In the genomic region with DNA sequence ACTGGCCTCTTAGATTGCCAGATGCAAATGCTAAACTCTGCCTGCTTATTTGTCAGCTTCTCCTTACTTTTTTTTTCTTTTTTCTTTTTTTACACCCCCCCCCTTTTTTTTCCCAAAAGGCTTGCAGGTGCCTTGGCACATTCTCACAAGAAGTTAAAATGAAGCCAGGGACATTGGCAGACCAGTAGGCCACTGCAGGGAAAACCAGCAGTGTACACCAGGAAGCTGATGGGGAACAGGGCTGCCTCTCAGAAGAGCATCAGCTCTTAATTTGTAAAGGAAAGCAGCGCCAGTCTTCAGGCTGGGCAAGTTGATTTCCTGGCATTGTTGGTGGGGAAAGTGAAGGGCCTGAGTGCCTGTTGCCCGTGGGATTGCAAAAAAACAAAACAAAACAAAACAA, we compare ENCODE assay signal across 19 mouse cellular contexts.
DNase-seq lines count a peak whose midpoint lies in the region; ATAC-seq and TF ChIP-seq lines count a peak whose summit lies in the region.
"Had no signal": no experiment of that assay in that cellular context is flagged by ENCODE, and none has a peak within 500 bp of the region (broad histone marks: within the 10 kb centered on the region; RNA-seq: fewer than 3 reads in every experiment).

No protein-coding gene starts in this region.

- peaks cover 36% of the 10 kb centered on the region for H3K4me1 ChIP-seq in forebrain, embryonic 15.5 days
- H3K4me1 ChIP-seq in forebrain, embryonic 10.5 days, result peaks cover 23% of the 10 kb centered on the region
- H3K4me1 ChIP-seq in forebrain, postnatal 0 days (ENCODE audit: insufficient read depth), result peaks cover 13% of the 10 kb centered on the region; the same call in 1 of the 2 replicates
- H3K4me1 ChIP-seq: intestine, embryonic 15.5 days had no signal

- H3K9ac ChIP-seq in forebrain, embryonic 15.5 days (replicated peaks), result no peak overlapping the region; the same call in 1 of the 2 replicates
- H3K9ac ChIP-seq in forebrain, postnatal 0 days, result no peak overlapping the region
- H3K9ac ChIP-seq: intestine, embryonic 15.5 days; liver, embryonic 12.5 days; liver, postnatal 0 days; neural tube, embryonic 13.5 days had no signal

- H3K27ac ChIP-seq in forebrain, embryonic 15.5 days (replicated peaks), result peak overlapping the region; percentile 64
- no peak overlapping the region for H3K27ac ChIP-seq in forebrain, embryonic 10.5 days
- peak overlapping the region; percentile 39; the same call in 1 of the 2 replicates for H3K27ac ChIP-seq in layer of hippocampus, adult 2 months
- no peak overlapping the region for H3K27ac ChIP-seq in forebrain, postnatal 0 days (ENCODE audit: low read depth, low read length)
- H3K27ac ChIP-seq: hindbrain, embryonic 10.5 days; intestine, embryonic 15.5 days; liver, embryonic 12.5 days; neural tube, embryonic 13.5 days had no signal

- H3K4me2 ChIP-seq in forebrain, embryonic 15.5 days (replicated peaks), result no peak overlapping the region
- no peak overlapping the region for H3K4me2 ChIP-seq in forebrain, postnatal 0 days (ENCODE audit: low read depth)
- H3K4me2 ChIP-seq: heart, embryonic 11.5 days; intestine, embryonic 15.5 days; liver, embryonic 12.5 days; midbrain, embryonic 11.5 days; neural tube, embryonic 13.5 days had no signal

- 19% methylated on average over 2 of the region's 2 CpGs for WGBS in forebrain, embryonic 15.5 days
- WGBS in forebrain, embryonic 10.5 days, result 67% methylated on average over 2 of the region's 2 CpGs
- 30% methylated on average over 2 of the region's 2 CpGs for WGBS in forebrain, postnatal 0 days

- no peak overlapping the region for H3K4me3 ChIP-seq in forebrain, embryonic 15.5 days
- H3K4me3 ChIP-seq in forebrain, embryonic 10.5 days, result no peak overlapping the region
- H3K4me3 ChIP-seq in layer of hippocampus, adult 2 months, result no peak overlapping the region
- no peak overlapping the region for H3K4me3 ChIP-seq in forebrain, postnatal 0 days (ENCODE audit: low read depth, low read length)
- H3K4me3 ChIP-seq: hindbrain, embryonic 10.5 days; intestine, embryonic 15.5 days; liver, embryonic 12.5 days; neural tube, embryonic 13.5 days had no signal

- ATAC-seq in forebrain, embryonic 15.5 days (replicated peaks), result 0 out of 2 replicates have a peak, but pooled peaks have one; percentile 41
- ATAC-seq in forebrain, postnatal 0 days, result no peak
- ATAC-seq: CD4-positive, CD25-positive, alpha-beta regulatory T cell, adult 4 months; liver, embryonic 12.5 days; liver, postnatal 0 days had no signal

- no peaks in the 10 kb centered on the region for H3K9me3 ChIP-seq in forebrain, embryonic 15.5 days
- H3K9me3 ChIP-seq in forebrain, embryonic 10.5 days, result no peaks in the 10 kb centered on the region
- H3K9me3 ChIP-seq in forebrain, postnatal 0 days (ENCODE audit: low read length), result no peaks in the 10 kb centered on the region
- H3K9me3 ChIP-seq: hindbrain, embryonic 10.5 days; intestine, embryonic 15.5 days; liver, embryonic 12.5 days; neural tube, embryonic 13.5 days had no signal

- no peak for TF ChIP-seq POLR2A in brain, embryonic 14.5 days (IDR thresholded peaks at IDR 0.05; ENCODE audit: borderline replicate concordance, extremely low read depth, insufficient read depth, insufficient read length, poor library complexity, severe bottlenecking)

- no peaks in the 10 kb centered on the region for H3K27me3 ChIP-seq in forebrain, embryonic 15.5 days
- H3K27me3 ChIP-seq in forebrain, embryonic 10.5 days (ENCODE audit: poor library complexity, severe bottlenecking), result peaks cover 81% of the 10 kb centered on the region
- no peaks in the 10 kb centered on the region for H3K27me3 ChIP-seq in forebrain, postnatal 0 days (ENCODE audit: insufficient read depth, low read length)
- H3K27me3 ChIP-seq: intestine, embryonic 15.5 days had no signal

- no peak for DNase-seq in forebrain, embryonic 10.5 days (ENCODE audit: extremely low spot score, low spot score)
- no peak for DNase-seq in layer of hippocampus, adult 2 months (ENCODE audit: low spot score in 2 of 2)
- DNase-seq in layer of hippocampus, adult 8-10 months (ENCODE audit: low spot score in 2 of 2), result no peak
- DNase-seq in brain, embryonic 14.5 days (ENCODE audit: low read depth), result peak; percentile 61
- peak; percentile 33 for DNase-seq in forebrain, postnatal 0 days
- DNase-seq in adrenal gland, adult 8-10 months, result no peak
- DNase-seq: cerebellum, adult 8-10 months; liver, postnatal 0 days; lung, postnatal 36 days; thymus, adult 2 months; thymus, postnatal 36 days had no signal

- H3K36me3 ChIP-seq in forebrain, embryonic 15.5 days, result no peaks in the 10 kb centered on the region
- H3K36me3 ChIP-seq in forebrain, embryonic 10.5 days (replicated peaks), result no peaks in the 10 kb centered on the region
- no peaks in the 10 kb centered on the region for H3K36me3 ChIP-seq in forebrain, postnatal 0 days (ENCODE audit: insufficient read depth)
- H3K36me3 ChIP-seq: hindbrain, embryonic 10.5 days; intestine, embryonic 15.5 days; liver, embryonic 12.5 days; neural tube, embryonic 13.5 days had no signal

- no peak for TF ChIP-seq CTCF in layer of hippocampus, adult 2 months (conservative IDR thresholded peaks at IDR 0.05)
- TF ChIP-seq CTCF in brain, embryonic 14.5 days (IDR thresholded peaks at IDR 0.05; ENCODE audit: borderline replicate concordance, extremely low read depth, insufficient read depth, insufficient read length), result no peak
- no peak for TF ChIP-seq CTCF in forebrain, postnatal 0 days (IDR thresholded peaks at IDR 0.05; ENCODE audit: low read depth)

Comparison
In these comparisons a context has a peak if more than half of its experiments do, and no peak if none do; other contexts are left out.
1. H3K27ac ChIP-seq: peak in forebrain, embryonic 15.5 days (single experiment) and layer of hippocampus, adult 2 months (single experiment); none in forebrain, embryonic 10.5 days (single experiment) and forebrain, postnatal 0 days (single experiment).
2. DNase-seq: peak in brain, embryonic 14.5 days (single experiment) and forebrain, postnatal 0 days (single experiment); none in forebrain, embryonic 10.5 days (single experiment), layer of hippocampus, adult 2 months (0 of 2), layer of hippocampus, adult 8-10 months (0 of 2) and adrenal gland, adult 8-10 months (single experiment).